Mouse (Mus musculus) spleen, adult 12 weeks (tissue): ENCODE measurements at regions not wholly inside any gene's neighbourhood (a gene's known extent, or its start where the extent isn't known, plus 50 kb on each side); places are given as distances from the start of the nearest gene placed in this dataset.

Source experiments
- DNase-seq: peaks from one replicate; pipeline ENCODE4 v3.0.0; 2022; ENCODE audit warnings: low spot score

DNA sequence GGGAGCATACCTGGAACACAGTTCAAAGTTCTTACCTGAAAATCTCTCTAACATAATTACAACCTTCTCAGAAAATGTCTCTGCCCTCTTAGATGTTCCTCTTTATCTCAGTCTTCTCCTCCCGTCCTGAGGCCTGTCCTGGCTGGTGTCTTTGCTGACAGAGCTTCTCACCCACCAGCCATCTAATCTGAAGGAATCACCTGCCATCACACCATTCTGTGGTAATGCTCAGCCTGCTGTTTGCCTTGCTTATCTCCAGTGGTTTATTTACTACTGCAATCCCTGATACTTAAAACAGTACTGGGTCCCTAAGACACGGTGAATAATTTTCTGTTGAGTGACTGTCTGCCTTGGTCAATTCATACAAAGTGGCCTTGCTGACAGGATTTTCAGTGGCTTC lies 317.8 kb upstream of the Hnrnpa3 start:
- no peak for DNase-seq

- DNase-seq = no peak
These were observed 317.3 kb upstream of the Hnrnpa3 start for GRCm38 (mm10) chr2:75341726-75342280.

DNA sequence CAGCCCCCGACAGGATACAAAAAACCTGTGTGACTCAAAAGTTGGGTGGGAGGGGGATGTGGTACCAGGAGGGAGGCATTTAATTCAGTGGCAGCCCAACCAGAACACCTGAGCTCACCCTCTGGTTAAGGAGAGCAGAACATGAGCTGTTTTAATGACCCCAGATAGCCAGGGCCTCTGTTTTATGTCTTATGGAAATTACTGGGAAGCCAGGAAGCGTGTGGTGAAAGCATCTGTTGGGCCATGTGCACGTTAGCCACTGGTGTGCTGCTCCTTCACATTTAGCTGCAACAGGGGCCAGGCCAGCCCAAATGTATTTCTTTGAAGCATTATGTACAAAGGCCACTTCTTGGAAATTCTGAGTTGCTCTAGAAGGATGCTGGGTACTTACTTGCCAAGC lies 308.2 kb upstream of the Hnrnpa3 start:
- no peak for DNase-seq

DNA sequence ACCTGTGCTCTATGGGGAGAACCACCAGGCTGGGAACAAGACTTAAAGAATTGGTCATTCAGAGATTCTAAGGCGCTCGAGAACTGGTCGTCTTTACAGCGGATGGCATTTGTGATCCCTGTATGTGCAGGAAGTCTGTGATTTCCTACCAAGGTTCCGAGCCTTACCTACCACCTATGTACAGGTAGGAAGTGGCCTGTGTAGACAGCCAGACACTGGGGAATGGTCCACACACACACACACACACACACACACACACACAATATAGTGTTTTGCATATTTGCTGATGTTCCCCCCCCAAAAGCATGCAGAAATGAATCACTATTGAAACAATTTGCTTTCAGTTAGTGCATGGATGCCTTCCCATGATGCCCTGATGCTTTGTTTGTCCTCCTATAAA lies 307.1 kb upstream of the Hnrnpa3 start:
- DNase-seq = no peak

DNA sequence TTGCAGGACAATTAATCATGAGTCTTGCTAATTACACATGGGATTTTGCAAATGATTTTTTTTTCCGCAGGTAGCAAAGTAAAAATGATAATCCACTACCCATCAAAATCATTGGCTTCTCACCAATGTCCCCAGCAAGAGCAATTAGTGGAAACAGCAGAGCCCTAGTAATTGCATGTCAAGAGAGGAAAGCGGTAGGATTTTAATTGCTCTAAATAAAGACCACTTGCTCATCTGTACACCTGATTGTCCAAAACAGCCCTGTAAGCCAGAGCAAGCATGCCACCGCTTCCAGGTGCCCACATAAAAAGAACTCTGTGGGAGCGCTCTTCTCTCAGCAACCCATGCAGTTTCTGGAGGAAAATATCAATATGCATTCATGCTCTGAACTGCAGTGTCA lies 306.5 kb upstream of the Hnrnpa3 start:
- no peak for DNase-seq

GRCm38 (mm10) chr2:75356691-75357375 lies 302.2 kb upstream of the Hnrnpa3 start:
- DNase-seq = no peak

DNA sequence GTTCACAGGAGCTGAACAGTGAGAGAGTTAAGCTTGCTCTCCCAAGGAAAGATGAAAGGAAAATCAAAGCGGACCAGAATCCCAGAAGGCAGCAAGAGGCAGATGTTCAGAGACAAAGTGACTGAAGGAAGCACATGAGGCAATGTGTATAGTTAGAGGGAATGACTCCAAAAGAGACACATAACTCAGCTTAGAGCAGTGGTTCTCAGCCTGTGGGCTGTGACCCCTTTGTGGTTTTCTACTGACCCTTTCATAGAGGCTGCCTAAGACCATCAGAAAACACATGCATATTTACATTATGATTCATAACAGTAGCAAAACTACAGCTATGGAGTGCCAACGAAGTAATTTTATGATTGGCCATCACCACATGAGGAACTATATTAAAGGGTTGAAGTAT lies 301.5 kb upstream of the Hnrnpa3 start:
- DNase-seq = no peak

GRCm38 (mm10) chr2:75360936-75361335 lies 298.1 kb upstream of the Hnrnpa3 start:
- DNase-seq = no peak

DNA sequence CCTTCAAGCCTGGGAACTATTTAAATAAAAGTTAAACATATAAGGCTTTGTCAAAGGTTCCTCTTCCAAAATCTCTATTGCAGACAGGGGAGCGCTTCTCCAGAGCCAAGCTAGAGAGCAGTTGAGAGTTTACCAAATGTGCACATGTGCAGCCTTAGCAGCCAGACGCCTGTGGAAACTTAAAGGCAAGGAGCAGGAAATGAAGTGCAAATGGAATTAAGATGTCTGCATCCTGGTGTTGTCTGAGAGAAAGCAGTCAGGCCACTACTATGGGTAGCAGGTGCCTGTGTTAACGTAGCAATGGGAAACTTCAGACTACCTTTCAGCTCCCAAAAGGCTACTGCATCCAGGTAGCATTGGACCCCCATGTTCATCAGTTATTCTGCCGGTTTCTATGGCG lies 282.4 kb upstream of the Hnrnpa3 start:
- DNase-seq = no peak

DNA sequence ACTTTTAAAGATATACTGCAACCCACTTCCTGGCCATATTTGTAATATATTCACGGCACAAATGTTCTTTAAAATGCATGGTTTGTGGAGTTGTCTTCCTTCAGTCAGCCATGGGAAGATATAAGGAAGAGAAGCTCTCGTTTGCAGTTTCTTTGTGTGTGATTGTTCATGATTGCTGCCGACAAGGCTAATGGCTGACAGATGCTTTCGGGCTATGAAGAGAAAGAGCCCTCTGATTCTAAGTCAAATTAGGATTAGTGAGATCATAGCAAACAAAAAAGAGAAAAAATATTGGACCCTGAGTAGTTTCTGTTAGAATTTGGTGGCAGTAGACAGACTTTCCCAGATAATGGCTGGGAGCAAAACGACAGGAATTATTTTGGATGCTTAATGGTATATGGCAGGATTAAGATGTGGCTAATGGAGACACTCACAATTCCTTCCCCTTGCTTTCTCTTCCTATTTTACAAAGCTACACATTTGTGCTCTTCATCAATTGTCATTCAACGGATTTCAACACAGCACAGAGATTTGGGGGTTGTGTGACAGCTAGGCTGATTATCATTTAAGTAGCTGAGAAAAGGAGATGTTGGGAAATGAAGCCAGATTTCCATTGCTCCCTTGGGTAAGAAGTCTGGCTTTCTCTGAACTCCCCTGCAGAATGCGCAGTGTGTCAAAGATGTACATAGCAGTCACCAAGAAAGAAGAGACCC lies 273.4 kb upstream of the Hnrnpa3 start:
- DNase-seq = no peak

DNA sequence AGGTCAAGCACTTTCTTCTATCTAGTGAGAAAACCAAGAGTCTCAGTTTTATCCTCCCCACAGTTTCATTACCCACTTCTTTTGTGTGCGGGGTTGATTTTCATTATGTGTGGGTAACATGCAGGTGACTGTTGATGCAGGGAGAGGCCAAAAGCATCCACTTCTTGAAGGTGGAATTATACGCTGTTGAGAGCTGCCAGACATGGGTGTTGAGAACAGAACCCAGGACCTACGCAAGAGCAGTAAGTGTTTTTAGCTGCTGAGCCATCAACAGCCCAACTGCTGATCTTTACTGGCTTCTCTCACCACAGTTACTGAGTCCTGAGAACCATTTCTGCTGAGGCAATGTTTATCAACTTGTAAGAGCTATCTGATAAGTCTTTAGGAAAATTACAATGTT lies 272.4 kb upstream of the Hnrnpa3 start:
- DNase-seq = no peak

DNA sequence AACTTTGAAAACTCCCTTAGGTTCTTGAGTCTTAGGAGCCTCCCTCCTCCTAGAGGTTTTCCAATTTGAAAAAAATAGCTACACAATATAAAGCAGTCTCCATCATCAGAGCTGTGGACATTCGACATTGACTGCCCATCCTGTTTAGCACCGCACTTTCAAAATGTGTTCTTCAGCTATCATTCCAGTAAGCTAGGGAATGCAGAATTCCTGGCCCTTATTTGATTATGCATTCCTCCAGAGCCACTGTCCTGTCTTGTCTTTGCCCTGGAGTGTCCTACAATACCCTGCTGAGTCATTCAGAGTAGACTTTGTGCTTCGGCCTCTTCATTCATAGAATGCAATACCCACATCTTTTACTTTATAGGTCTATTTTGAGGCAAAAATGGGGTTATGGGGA lies 267.0 kb upstream of the Hnrnpa3 start:
- DNase-seq = no peak

DNA sequence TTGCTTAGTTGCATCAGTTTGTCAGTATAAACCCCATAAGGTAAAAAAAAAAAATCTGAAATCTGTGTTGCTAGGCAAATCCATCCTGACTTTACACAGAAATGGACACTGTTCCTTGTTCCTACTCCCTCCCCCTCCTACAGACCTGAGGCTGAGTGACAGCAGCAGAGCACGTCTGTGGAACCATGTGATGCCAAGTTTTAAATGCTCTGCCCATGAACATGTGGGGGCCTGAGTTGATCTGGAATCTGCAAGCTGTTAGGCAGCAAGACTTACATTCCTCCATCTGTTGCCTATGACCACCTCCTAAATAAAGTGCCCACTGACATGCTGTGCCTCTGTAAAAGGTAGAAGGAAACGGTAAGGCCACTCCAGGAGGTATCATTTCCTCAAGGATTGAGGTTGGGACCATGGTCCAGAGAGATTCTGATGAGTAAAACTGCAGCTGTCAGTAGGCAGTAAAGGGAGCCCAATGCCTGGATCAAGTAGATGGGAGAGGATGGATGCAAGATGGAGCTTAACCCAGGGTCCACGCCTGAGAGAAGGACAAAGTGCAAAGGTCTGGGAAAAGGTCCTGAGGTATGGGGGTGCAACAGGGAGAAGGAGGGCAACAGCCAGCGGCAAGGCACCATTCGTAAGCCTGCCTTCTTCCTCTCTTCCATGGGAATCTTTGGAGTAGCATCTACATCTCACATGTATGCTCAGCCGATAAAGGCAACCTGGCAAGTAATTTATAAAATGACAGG lies 264.0 kb upstream of the Hnrnpa3 start:
- DNase-seq = no peak

DNA sequence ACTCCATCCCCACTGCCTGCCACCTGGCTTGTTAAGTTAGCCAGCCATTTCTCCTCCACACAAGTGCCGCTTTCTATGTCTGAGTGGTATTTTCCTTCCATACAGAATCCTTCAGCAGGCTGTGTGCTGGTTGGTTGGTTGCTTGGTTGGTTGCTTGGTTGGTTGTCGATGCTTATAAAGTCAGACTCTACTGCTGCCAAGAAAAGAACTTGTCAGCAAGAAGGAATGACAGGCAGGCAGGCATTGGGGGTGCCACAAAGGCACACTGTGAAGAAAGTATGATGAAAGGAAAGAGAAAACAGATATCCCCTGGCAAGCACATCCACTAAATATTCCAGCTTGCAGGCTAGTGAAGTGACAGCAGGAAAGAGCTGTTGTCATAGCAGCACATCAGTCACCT lies 263.0 kb upstream of the Hnrnpa3 start:
- DNase-seq = no peak

GRCm38 (mm10) chr2:75400291-75400870 lies 258.7 kb upstream of the Hnrnpa3 start:
- DNase-seq = no peak

DNA sequence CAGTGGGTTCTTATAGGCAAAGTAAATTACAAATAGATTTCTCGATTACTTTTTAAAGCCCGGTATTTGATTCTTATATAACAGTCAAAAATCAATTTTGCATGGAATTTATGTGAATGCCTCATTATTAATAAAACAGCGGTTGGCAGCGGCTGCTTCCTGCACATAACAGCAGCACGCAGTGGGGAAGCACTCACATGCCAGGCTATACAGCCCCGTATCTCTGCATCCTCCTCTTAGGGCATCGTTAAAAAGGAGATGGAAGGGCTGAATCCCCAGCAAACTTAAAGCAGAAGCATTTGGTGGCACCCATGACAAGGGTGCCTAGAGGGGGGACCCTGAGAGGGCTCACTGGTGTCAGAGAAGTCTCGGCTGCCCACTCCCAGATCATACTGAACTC lies 255.3 kb upstream of the Hnrnpa3 start:
- no peak for DNase-seq

- DNase-seq = no peak
These were observed 253.4 kb upstream of the Hnrnpa3 start for GRCm38 (mm10) chr2:75405524-75406214.

DNA sequence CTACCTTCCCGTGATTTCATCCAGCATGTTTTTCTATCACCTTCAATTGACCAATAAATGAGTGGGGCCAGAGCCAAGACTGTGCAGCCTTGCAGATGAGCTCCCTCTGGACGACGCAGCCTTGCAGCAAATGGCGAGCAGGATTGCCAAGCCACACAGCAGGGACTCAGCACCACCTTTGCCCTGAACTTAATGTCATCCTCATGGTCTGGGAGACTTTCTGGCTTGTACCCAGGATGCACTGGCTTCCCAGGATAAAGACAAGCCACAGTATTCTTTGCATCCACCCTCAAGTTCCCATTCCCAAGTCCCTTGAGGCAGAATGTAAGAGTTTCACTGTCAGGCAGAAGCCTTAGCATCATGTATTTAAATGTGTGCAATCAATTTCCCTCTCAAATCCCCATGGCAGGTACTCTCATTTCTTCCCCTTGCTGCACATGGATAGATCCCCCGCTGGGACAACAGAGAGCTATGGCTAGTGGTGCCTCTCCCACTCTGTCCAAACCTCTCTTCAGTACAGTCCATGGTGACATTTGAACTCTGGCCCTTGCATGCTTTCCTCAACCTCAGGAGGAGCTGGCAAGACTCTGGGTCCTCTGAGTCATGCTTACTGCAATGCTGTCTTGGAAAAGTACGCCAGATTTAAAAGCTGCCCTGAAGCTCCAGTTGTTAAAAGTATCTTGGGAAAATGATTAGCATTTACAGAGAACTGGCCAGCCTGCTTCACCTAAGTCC lies 252.2 kb upstream of the Hnrnpa3 start:
- DNase-seq = no peak

GRCm38 (mm10) chr2:75407560-75407959 lies 251.5 kb upstream of the Hnrnpa3 start:
- DNase-seq = no peak

DNA sequence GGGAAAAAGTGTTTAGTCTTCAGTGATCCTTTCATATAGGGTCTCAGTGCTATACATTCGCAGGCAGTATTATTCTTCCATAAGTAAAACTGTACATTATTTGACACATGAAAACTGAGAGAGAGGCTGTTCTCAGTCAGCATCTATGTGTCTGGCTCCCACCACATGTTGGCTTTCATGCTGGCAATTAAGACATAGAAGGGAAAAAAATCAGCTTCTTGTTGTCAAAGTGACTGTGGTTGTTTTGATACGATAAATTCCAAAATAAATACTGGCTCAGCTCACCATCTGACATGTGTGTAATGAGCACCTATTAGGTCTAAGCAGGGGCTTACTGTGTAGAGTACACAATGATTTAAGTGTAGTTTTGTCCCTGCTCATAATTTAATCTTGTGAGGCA lies 251.0 kb upstream of the Hnrnpa3 start:
- DNase-seq = no peak

DNA sequence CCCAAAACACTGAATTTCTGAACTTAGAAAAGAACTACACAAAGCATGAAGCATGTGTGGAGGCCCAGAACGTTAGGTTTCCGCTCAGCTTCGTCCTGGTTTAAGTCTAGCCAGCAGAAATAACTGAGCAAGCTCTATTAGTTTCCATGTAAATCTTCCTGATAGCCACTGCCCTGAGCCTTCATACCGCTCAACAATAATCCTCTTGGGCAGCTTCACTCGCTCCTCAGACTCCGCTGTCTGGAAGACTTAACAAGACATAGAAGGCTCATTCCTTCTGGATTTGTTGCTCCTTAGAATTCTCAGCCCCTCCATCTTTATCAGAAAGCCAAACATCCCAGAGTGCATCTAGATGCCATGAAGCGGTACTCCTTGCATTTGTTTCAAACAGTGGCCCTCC lies 249.3 kb upstream of the Hnrnpa3 start:
- no peak for DNase-seq
